Mouse (Mus musculus): Measurements from ENCODE around the gene Tubb4b. TPM values are rescaled to one million over a fixed set of nuclear protein-coding genes. Genes with fewer than 3 reads are reported as not detected.

The Tubb4b gene
- polyA plus RNA-seq, 2 experiments = 561 to 676 TPM

DNA sequence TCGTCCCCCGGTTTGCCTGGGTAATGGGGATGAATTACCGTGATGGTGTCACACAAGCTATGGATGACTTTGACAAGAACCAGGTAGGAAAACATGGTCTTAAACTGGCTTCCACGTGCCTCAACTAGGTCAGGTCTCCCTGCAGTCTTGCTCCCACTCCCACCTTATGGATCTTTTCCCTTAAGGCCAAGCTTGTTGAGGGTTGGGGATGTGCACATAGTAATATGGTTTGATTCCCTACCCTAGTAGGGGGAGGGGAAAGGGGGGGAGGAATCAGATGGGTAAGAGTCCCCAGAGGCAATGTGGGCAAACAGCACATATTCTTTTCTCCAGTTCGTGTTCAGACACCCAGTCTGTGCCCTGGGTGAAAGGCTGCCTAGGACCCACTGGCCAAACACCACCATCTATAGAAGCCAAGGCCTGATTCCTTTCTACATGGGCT is 3.1 kb downstream of the Tubb4b start:
- ATAC-seq (ENCODE audit: insufficient read depth) = no peak
- Histone ChIP-seq H3K36me3 (replicated peaks; ENCODE audit: control insufficient read depth, insufficient read depth, low read depth) (peaks cover 24% of the 10 kb centered on the region), H3K27ac (no peak overlapping the region), H3K27me3 (ENCODE audit: control insufficient read depth, insufficient read depth, low read length) (no peaks in the 10 kb centered on the region), H3K4me3 (ENCODE audit: insufficient read depth in 1 of 2, low read depth in 2 of 2, low read length in 2 of 2) (0 out of 4 replicates have a peak overlapping the region, but pooled peaks of 1 of the 2 experiments have one; percentile 8), H3K9me3 (ENCODE audit: control insufficient read depth, low read length) (no peaks in the 10 kb centered on the region), H3K4me1 (replicated peaks; ENCODE audit: control insufficient read depth in 2 of 2, insufficient read depth in 2 of 2, low read length in 1 of 2) (peaks cover 5 to 10% of the 10 kb centered on the region in 2 experiments), H3K9ac (replicated peaks) (no peak overlapping the region), H3K4me2 (ENCODE audit: low read depth) (no peak overlapping the region)
- TF ChIP-seq CTCF (IDR thresholded peaks at IDR 0.05; ENCODE audit: low read depth) (no peak), EP300 (IDR thresholded peaks at IDR 0.05; ENCODE audit: low read depth) (no peak)
- DNase-seq (ENCODE audit: low read depth in 3 of 3, low spot score in 3 of 3) = no peak
- 61% methylated on average over 5 of the region's 5 CpGs for WGBS (ENCODE audit: insufficient replicate concordance)

- ATAC-seq (ENCODE audit: insufficient read depth) (no peak), DNase-seq (ENCODE audit: low read depth in 3 of 3, low spot score in 3 of 3) (no peak)
- H3K9me3 ChIP-seq (ENCODE audit: control insufficient read depth, low read length) = no peaks in the 10 kb centered on the region
- H3K4me1 ChIP-seq (replicated peaks; ENCODE audit: control insufficient read depth in 2 of 2, insufficient read depth in 2 of 2, low read length in 1 of 2) = peaks cover 0 to 3% of the 10 kb centered on the region in 2 experiments; a peak in 1 of 4 replicates
- no peak for TF ChIP-seq EP300 (IDR thresholded peaks at IDR 0.05; ENCODE audit: low read depth)
- no peak for TF ChIP-seq CTCF (IDR thresholded peaks at IDR 0.05; ENCODE audit: low read depth)
- H3K27me3 ChIP-seq (ENCODE audit: control insufficient read depth, insufficient read depth, low read length) = no peaks in the 10 kb centered on the region; the same call in 1 of the 2 replicates
- H3K4me3 ChIP-seq (ENCODE audit: insufficient read depth in 1 of 2, low read depth in 2 of 2, low read length in 2 of 2) = no peak within 1 kb of the TSS
- H3K4me2 ChIP-seq (ENCODE audit: low read depth) = no peak within 1 kb of the TSS
- no peak within 1 kb of the TSS for H3K9ac ChIP-seq (replicated peaks)
- no peak within 1 kb of the TSS for H3K27ac ChIP-seq
- peaks cover 19% of the 10 kb centered on the region for H3K36me3 ChIP-seq (replicated peaks; ENCODE audit: control insufficient read depth, insufficient read depth, low read depth)
Measured at GRCm38 (mm10) chr2:25218445-25218844, 6.1 kb downstream of the Tubb4b start, which contains the start of gene Fam166a. Fam166a (plus strand) TSS chr2:25218745.

- H3K27me3 ChIP-seq (ENCODE audit: control insufficient read depth, insufficient read depth, low read length) = no peaks in the 10 kb centered on the region; the same call in 1 of the 2 replicates
- DNase-seq (ENCODE audit: low read depth in 3 of 3, low spot score in 3 of 3) (no peak), ATAC-seq (ENCODE audit: insufficient read depth) (no peak)
- H3K4me1 ChIP-seq (replicated peaks; ENCODE audit: control insufficient read depth in 2 of 2, insufficient read depth in 2 of 2, low read length in 1 of 2) = no peaks in the 10 kb centered on the region
- peaks cover 11% of the 10 kb centered on the region for H3K36me3 ChIP-seq (replicated peaks; ENCODE audit: control insufficient read depth, insufficient read depth, low read depth)
- no peak overlapping the region for H3K4me3 ChIP-seq (ENCODE audit: insufficient read depth in 1 of 2, low read depth in 2 of 2, low read length in 2 of 2)
- TF ChIP-seq CTCF (IDR thresholded peaks at IDR 0.05; ENCODE audit: low read depth) = no peak
- no peak for TF ChIP-seq EP300 (IDR thresholded peaks at IDR 0.05; ENCODE audit: low read depth)
- H3K9ac ChIP-seq (replicated peaks) = no peak overlapping the region
- H3K27ac ChIP-seq = no peak overlapping the region
- WGBS (ENCODE audit: insufficient replicate concordance) = 47% methylated on average over 2 of the region's 2 CpGs
- no peaks in the 10 kb centered on the region for H3K9me3 ChIP-seq (ENCODE audit: control insufficient read depth, low read length)
- no peak overlapping the region for H3K4me2 ChIP-seq (ENCODE audit: low read depth)
Measured at GRCm38 (mm10) chr2:25217666-25218065, 6.8 kb downstream of the Tubb4b start.

GRCm38 (mm10) chr2:25214444-25214843 is 10.1 kb downstream of the Tubb4b start, which contains the start of gene Stpg3:
Stpg3 (minus strand) TSS chr2:25214637.
- Histone ChIP-seq H3K4me1 (replicated peaks; ENCODE audit: control insufficient read depth in 2 of 2, insufficient read depth in 2 of 2, low read length in 1 of 2) (peaks cover 10 to 15% of the 10 kb centered on the region in 2 experiments), H3K9me3 (ENCODE audit: control insufficient read depth, low read length) (no peaks in the 10 kb centered on the region), H3K27me3 (ENCODE audit: control insufficient read depth, insufficient read depth, low read length) (no peaks in the 10 kb centered on the region; the same call in 1 of the 2 replicates), H3K9ac (replicated peaks) (no peak within 1 kb of the TSS), H3K36me3 (replicated peaks; ENCODE audit: control insufficient read depth, insufficient read depth, low read depth) (no peaks in the 10 kb centered on the region), H3K27ac (no peak within 1 kb of the TSS), H3K4me2 (ENCODE audit: low read depth) (no peak within 1 kb of the TSS), H3K4me3 (ENCODE audit: insufficient read depth in 1 of 2, low read depth in 2 of 2, low read length in 2 of 2) (no peak within 1 kb of the TSS)
- no peak for ATAC-seq (ENCODE audit: insufficient read depth)
- DNase-seq (ENCODE audit: low read depth in 3 of 3, low spot score in 3 of 3) = no peak
- no peak for TF ChIP-seq EP300 (IDR thresholded peaks at IDR 0.05; ENCODE audit: low read depth)
- no peak for TF ChIP-seq CTCF (IDR thresholded peaks at IDR 0.05; ENCODE audit: low read depth)
- 73% methylated on average over 3 of the region's 3 CpGs for WGBS (ENCODE audit: insufficient replicate concordance)

DNA sequence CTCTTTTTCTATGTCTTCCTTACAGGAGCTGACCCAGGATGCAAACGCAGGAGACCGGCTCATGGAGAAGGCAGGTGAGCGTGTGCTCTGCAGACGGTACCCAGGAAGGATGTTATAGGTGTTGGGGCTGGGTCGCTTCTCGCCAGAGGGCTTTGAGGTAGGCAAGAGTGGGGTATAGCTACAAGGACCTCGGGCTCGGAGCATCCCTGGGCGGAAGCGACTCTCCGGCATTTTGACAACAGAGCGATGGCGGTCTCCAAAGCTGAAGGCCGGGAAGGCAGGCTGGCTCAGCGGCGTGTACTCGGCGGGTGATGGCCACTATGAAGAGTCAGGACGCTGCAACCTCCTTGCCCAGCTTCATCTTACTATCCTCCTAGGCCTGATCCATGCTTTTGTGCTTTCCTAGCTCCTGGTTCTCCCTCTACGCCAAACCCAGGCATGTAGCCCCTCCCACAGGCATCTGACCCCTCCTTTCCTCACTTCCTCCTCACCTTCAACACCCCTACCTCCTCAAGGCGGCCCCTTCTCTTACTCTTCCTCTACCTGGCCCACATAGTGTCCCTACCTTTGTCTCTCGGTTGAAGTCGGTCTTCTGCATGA is 11.1 kb downstream of the Tubb4b start:
- Histone ChIP-seq H3K4me3 (ENCODE audit: insufficient read depth in 1 of 2, low read depth in 2 of 2, low read length in 2 of 2) (no peak overlapping the region), H3K4me1 (replicated peaks; ENCODE audit: control insufficient read depth in 2 of 2, insufficient read depth in 2 of 2, low read length in 1 of 2) (peaks cover 10 to 15% of the 10 kb centered on the region in 2 experiments), H3K27ac (no peak overlapping the region), H3K9me3 (ENCODE audit: control insufficient read depth, low read length) (no peaks in the 10 kb centered on the region), H3K27me3 (ENCODE audit: control insufficient read depth, insufficient read depth, low read length) (no peaks in the 10 kb centered on the region; the same call in 1 of the 2 replicates), H3K36me3 (replicated peaks; ENCODE audit: control insufficient read depth, insufficient read depth, low read depth) (peaks cover 6% of the 10 kb centered on the region), H3K9ac (replicated peaks) (no peak overlapping the region), H3K4me2 (ENCODE audit: low read depth) (no peak overlapping the region)
- DNase-seq (ENCODE audit: low read depth in 3 of 3, low spot score in 3 of 3) (no peak), ATAC-seq (ENCODE audit: insufficient read depth) (no peak)
- WGBS (ENCODE audit: insufficient replicate concordance) = 64% methylated on average over 23 of the region's 23 CpGs
- TF ChIP-seq CTCF (IDR thresholded peaks at IDR 0.05; ENCODE audit: low read depth) (no peak), EP300 (IDR thresholded peaks at IDR 0.05; ENCODE audit: low read depth) (no peak)
